Mouse (Mus musculus): ENCODE data around the gene Ndufa8.

DNA sequence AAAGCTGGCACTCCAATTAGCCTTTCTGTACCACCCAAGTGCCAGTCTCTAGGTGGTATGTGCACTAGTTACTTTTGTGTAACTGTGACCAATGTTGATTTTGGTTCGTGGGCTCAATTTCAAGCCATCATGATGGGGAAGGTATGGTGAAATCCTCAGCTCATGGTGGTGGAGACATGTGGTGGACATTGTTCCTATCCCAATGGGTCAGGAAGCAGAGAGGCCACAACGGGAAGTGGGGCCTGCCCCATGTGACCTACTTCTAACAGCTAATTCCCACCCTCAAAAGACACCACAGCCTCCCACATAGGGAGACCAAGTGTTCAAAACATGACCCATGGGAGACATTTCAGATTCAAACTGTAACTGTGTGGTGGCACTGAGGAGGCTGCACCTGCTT, 52.5 kb downstream of the Ndufa8 start:
- TF ChIP-seq EP300 (IDR thresholded peaks at IDR 0.05; ENCODE audit: low read depth) (no peak), CTCF (IDR thresholded peaks at IDR 0.05; ENCODE audit: low read depth) (no peak)
